Mouse (Mus musculus) brain, embryonic 14.5 days (tissue): ENCODE measurements around the gene Sfrp2. TPM values are rescaled to one million over a fixed set of nuclear protein-coding genes. Genes with fewer than 3 reads are reported as not detected.

Experiments used
- DNase-seq: peaks from one replicate; pipeline ENCODE4 v3.0.0-alpha.2; 2011; ENCODE audit warnings: low read depth
- CTCF ChIP-seq: fragments of 200-500 bp; IDR thresholded peaks from 2 replicates; pipeline ENCODE4 v1.5.1; 2012; ENCODE audit warnings: inconsistent platforms, mild to moderate bottlenecking, moderate library complexity, borderline replicate concordance; ENCODE audit not compliant: insufficient read depth, insufficient read length; ENCODE audit errors: extremely low read depth
- POLR2A ChIP-seq: fragments of 200-500 bp; IDR thresholded peaks from 2 replicates; pipeline ENCODE4 v1.6.1; 2012; ENCODE audit warnings: mild to moderate bottlenecking, inconsistent platforms, borderline replicate concordance; ENCODE audit not compliant: poor library complexity, insufficient read depth, insufficient read length, severe bottlenecking; ENCODE audit errors: extremely low read depth
- polyA plus RNA-seq: library from polyadenylated mRNA; depleted of rRNA; stranded (reverse); fragments of >200 nt; gene quantifications from 2 replicates; pipeline ENCODE4 v1.2.3, GENCODE M21; 2012

Sfrp2 gene
- polyA plus RNA-seq, 1 experiment, result 106 TPM

DNA sequence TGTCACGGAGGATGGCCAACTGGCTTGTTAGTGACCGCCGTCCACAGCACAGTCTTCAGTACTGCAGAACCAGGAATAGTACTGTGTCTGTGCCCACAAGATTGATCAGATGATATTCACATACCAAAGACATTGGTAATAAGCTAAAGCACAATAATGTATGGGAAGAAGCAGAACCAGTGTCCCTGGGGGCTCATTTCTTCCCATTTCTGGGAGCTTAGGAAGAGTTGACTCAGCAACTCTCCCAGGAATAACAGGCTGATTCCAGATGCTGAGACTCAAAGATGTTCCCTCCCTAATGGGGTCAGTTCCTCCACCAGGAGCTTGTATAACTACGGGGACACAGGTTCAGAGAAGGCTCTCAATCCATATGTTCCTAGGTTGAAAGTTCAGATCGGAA is 13.9 kb upstream of the Sfrp2 start:
- TF ChIP-seq CTCF (no peak), POLR2A (no peak)
- no peak for DNase-seq

DNA sequence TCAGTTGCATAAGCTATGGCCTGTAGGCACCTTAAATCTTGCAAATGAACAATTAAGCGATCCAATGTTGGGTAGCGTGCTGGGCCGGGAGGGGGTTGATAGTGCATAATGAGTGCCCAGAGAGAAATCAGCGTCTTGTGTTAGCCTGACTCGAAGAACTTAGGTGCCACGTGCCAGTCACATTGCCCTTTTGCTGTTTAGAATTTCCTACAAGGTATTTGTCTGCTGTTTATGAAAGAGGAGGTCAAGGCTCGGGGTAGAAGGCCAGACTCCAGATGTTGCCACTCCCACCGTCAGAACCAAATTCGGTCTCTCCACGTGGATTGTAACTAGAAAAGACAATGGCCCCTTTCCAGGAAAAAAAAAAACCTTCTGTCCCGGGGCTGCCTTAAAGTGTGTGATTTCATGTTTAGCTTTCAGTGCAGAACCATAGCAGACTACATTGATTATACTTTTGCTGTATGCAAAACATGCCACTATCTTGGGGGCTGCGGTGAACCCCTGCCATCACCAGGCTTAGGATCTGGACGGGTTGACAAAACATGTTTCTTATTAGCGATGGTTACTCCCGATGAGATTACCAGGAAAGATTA is 11.0 kb upstream of the Sfrp2 start:
- no peak for DNase-seq
- no peak for TF ChIP-seq POLR2A
- TF ChIP-seq CTCF, result no peak

DNA sequence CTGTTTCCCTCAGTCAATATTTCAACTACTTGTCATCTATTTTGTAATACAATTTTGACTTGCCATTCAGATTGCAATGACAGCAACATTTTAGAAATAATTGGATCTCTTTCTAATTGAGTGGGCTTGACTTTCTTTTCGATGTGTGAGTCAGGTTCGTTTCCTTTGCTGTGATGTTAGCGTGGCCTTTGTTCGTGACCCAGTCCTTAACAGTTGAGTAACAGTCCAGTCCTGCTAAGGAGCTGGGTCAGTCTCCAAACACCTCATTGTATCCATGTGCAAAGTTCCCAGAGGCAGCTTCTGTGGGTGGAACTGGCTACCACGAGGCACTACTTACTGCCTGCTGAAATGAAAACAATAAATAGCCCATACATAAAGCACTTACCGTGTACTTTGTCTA is 10.5 kb upstream of the Sfrp2 start:
- no peak for DNase-seq
- TF ChIP-seq POLR2A (no peak), CTCF (no peak)

DNA sequence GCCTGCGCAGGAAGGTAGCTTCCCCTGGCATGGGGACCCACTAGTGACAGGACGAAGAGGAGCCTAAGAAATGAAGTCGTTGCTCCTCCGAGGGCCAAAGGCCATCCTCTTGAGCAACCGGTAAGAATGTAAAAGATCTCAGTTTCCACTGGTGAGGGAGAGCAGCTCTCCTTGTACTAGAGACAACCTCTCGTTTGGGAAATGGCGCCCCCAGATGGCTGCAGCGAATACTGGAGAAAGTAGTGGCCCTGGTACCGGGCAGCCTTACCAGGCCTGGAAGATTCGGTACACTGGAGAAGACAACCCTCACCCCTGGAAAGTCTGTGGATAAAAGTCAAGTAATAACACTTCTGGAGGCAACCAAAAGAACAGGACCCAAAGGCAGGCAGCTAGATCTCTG is 3.8 kb upstream of the Sfrp2 start:
- DNase-seq, result no peak
- no peak for TF ChIP-seq POLR2A
- TF ChIP-seq CTCF, result no peak

DNA sequence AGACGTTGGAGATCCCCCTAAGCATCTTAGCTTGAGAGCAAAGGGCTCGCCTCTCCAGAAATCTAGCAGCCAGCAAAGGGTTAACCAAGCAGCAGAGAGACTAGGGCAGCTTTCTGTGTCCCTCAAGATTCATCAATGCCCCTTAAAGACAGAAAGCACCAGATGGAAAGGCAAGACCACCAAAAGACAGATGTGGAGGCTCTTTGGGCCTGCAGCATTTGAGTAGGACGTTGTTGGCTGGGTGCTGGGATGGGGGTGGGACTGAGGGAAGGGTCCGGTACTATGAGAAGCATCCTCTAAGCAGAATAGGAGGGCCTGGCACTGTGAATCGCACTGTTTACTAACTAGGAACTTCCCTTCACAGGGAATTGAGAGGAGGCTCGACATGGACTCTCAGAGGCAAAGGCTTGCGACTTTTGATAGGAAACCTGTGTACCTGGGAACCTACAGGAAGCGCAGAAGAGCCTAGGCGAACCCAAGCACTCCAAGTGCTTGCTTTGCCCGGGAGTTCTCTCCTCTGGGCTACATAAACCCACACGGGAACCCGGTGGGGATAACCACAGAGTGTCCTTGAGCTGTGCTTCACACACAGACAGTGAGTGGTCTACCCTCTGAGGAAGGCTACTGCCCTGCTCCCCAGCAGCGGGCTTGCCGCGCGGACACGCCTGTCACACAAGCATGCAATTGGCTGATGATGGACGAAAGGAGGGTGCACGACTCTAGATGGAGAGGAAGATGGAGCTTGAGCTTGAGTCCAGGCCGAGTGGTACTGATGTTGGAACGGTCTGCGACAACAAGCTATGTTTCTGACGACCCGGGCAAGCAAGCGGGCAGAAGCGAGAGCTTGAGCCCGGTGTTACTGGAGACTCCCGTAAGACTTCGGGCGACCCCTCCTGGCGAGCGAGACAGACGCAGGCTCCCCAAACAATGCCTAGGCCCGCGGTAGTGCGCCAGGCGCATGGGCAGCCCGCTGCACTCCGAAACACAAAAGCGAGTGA is 2.3 kb upstream of the Sfrp2 start:
- peak; percentile 95 for DNase-seq
- TF ChIP-seq CTCF, result peak; percentile 87
- peak; percentile 9; the same call in 1 of the 2 replicates for TF ChIP-seq POLR2A

DNA sequence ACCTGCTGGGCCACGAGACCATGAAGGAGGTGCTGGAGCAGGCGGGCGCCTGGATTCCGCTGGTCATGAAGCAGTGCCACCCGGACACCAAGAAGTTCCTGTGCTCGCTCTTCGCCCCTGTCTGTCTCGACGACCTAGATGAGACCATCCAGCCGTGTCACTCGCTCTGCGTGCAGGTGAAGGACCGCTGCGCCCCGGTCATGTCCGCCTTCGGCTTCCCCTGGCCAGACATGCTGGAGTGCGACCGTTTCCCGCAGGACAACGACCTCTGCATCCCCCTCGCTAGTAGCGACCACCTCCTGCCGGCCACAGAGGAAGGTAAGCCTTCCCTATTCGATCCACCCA is 577 bp downstream of the Sfrp2 start:
- DNase-seq, result no peak
- no peak for TF ChIP-seq POLR2A
- no peak for TF ChIP-seq CTCF

DNA sequence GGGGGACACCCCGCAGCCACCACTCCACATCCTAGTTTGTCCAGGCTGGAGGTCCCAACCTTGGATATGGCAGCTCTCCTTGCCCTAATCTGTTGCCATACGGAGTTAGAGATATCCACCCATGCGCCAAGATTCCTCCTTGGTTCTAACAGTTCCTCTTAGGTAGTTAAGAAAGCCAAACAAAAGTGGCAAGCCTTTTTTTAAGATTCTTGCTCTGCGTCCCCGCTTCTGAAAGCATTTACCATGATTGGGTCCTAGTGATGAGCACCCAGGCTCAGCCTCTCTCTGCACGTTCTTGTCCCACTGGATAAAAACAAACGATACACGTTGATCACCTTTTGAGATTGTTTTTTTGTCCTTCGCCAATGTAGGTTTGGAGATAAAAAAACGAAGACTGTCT is 1.0 kb downstream of the Sfrp2 start:
- peak; percentile 29 for DNase-seq
- TF ChIP-seq POLR2A (no peak), CTCF (no peak)

DNA sequence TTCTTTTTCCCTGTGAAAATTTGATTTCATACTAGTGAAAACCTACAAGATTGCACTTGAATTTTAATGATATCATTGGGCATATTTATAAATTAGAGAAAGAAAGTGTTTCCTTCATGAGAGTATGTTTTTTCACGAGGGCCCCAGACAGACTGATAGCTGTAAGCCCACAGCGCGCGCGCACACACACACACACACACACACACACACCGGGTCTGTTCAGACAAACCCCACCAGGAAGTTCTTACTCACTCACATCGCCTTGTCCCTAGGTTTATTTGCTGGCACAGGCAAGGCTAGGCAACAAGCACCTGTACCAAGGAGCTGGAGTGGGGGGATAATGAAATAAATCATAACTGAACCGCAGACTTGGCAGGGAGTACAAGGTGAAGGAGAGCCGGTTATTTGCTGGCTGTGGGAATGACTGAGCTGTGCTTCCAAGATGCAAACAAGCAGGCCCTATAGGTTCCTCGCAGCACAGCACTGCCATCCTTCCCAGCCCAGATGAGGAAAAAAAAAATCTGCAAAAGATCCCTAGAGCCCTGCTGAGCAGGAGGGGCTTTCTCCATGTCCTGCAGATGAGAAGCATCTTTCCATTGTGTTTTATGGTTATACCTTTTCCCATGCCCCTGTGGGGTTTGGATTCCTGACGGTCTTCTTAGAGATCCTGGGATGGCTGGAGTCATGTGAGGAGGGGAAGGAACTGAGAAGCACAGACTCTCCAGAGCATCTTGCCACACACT is 2.3 kb downstream of the Sfrp2 start:
- TF ChIP-seq CTCF (no peak), POLR2A (no peak)
- DNase-seq, result peak; percentile 64

DNA sequence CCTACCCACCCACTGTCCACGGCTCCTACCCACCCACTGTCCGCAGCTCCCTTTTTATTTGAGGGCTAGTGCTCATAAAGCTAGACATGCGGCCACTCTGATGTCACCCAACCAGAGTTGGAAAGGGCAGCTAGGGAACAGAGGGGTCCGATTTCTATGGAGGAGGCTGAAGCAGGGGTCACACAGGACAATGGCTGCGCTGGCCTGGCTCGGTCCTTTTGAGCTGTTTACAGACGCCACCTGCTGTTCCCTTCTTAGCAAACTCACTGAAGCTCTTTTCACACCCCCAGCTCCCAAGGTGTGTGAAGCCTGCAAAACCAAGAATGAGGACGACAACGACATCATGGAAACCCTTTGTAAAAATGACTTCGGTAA is 2.9 kb downstream of the Sfrp2 start:
- DNase-seq, result peak; percentile 67
- TF ChIP-seq CTCF (peak; percentile 19; the same call in 1 of the 2 replicates), POLR2A (no peak)

DNA sequence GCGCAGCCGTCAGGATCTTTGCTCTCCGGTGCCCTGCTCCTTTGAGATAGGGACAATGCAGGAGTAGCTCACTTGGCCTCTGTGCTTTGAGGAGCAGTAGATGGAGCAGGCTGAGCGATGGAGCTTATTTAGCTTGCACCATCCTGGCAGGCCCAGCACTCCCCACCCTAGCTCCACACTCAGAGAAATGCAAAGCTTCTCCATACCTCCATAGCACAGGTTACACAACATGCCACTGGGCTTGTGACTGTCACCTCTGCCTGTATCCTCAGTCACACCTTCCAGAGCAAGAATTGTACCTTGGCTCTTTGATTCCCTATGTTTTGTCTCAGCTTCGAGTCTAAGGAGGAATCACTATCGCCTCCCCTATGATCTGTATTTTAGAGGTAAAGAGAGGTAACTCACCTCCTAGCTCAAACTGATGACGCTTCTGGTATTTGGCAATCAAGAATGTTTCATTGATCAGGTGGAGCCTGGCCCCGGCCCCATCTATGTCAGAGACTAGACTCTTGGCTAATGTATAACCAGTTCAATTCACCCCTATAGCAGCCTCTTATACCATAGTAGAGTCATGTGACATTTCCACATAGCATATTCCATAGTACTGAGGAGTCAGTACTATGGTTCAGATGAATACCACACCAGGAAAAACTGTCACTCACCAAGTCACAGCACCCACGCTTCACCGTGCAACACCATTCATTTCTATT is 5.2 kb downstream of the Sfrp2 start:
- DNase-seq, result no peak
- no peak for TF ChIP-seq POLR2A
- TF ChIP-seq CTCF, result no peak

DNA sequence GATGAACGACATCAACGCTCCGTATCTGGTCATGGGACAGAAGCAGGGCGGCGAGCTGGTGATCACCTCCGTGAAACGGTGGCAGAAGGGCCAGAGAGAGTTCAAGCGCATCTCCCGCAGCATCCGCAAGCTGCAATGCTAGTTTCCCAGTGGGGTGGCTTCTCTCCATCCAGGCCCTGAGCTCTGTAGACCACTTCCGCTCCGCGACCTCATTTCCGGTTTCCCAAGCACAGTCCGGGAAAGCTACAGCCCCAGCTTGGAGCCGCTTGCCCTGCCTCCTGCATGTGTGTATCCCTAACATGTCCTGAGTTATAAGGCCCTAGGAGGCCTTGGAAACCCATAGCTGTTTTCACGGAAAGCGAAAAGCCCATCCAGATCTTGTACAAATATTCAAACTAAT is 7.2 kb downstream of the Sfrp2 start:
- TF ChIP-seq CTCF, result no peak
- no peak for TF ChIP-seq POLR2A

More for the DNA sequence above, 7.2 kb downstream of the Sfrp2 start:
- DNase-seq, result no peak
